Mouse (Mus musculus) forebrain, embryonic 14.5 days (tissue): Measurements from ENCODE around the gene Dop1b. TPM values are rescaled to one million over a fixed set of nuclear protein-coding genes. Genes with fewer than 3 reads are reported as not detected.

ENCODE experiments used
- ATAC-seq: fragments of 200-750 bp; cut with Nextera tagmentation; 2 replicates; pipeline ENCODE4 v1.8.0; 2017; ENCODE audit warnings: mild to moderate bottlenecking, moderate library complexity
- DNase-seq: peaks from one replicate; pipeline ENCODE4 v3.0.0-alpha.2; 2015; ENCODE audit warnings: low spot score
- H3K27ac ChIP-seq: fragments of 300-500 bp; sonication (generic); 2 replicates; pipeline ENCODE4 v1.5.1; 2014; ENCODE audit warnings: low read depth, mild to moderate bottlenecking, control low read depth, low read length, moderate library complexity
- H3K27me3 ChIP-seq: fragments of 300-500 bp; sonication (generic); replicated peaks from 2 replicates; pipeline ENCODE4 v1.6.1; 2014; ENCODE audit warnings: low read length, control low read depth, mixed read lengths; ENCODE audit not compliant: control insufficient read depth, insufficient read depth
- H3K36me3 ChIP-seq: fragments of 300-500 bp; sonication (generic); 2 replicates; pipeline ENCODE4 v1.6.1; 2014; ENCODE audit warnings: low read length, control low read depth; ENCODE audit not compliant: control insufficient read depth, insufficient read depth
- H3K4me1 ChIP-seq: fragments of 300-500 bp; sonication (generic); 2 replicates; pipeline ENCODE4 v1.6.1; 2014; ENCODE audit warnings: antibody characterized with exemption, low read length, control low read depth; ENCODE audit not compliant: control insufficient read depth, insufficient read depth
- H3K4me2 ChIP-seq: fragments of 300-500 bp; sonication (generic); 2 replicates; pipeline ENCODE4 v1.6.1; 2014; ENCODE audit warnings: mild to moderate bottlenecking, control low read depth, low read length
- H3K4me3 ChIP-seq: fragments of 300-500 bp; sonication (generic); 2 replicates; pipeline ENCODE4 v1.5.1; 2014; ENCODE audit warnings: low read depth, low read length, control low read depth
- H3K9ac ChIP-seq: fragments of 300-500 bp; sonication (generic); 2 replicates; pipeline ENCODE4 v1.6.1; 2014; ENCODE audit warnings: mild to moderate bottlenecking, low read length, control low read depth, moderate library complexity
- H3K9me3 ChIP-seq: fragments of 300-500 bp; sonication (generic); replicated peaks from 2 replicates; pipeline ENCODE4 v1.6.1; 2016; ENCODE audit warnings: low read length, control low read depth, mixed read lengths; ENCODE audit not compliant: control insufficient read depth
- WGBS: fragments of 180-500 bp; shearing (Covaris S2); extraction: QIAGEN DNeasy Blood & Tissue Kit; methylation state at CpG from one replicate; pipeline ENCODE4 v1.1.7; 2014; 5-methylcytosine and 5-hydroxymethylcytosine counted together
- polyA plus RNA-seq: library from polyadenylated mRNA; unstranded; fragments of >200 nt; fragmentation: Nextera tagmentation; extraction: Ambion mirVana; gene quantifications from 2 replicates; pipeline ENCODE4 v1.2.1, GENCODE M21; 2014

The Dop1b gene
- polyA plus RNA-seq, 1 experiment from 2014 or later, result 19.6 TPM

DNA sequence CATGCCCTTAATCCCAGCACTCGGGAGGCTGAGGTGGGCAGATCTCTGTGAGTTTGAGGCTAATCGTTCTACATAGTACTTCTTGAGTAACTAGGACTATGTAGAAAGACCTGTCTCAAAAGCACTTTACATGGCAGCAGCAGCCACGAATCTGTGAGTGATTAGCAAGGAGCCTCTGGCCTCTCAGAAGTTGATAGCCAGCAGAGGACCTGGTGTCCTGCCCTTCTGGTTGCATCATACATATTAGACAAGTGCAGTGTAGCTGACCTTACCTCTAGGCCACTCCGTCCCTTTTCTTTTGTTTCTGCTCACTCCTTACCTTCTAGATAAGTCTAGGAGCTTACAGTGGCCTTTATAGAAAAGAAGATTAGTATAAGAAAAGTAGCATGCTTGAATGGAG lies 148.3 kb downstream of the Dop1b start:
- 91% methylated on average over 4 of the region's 4 CpGs for WGBS
- peaks cover 77% of the 10 kb centered on the region for H3K36me3 ChIP-seq

More for the DNA sequence above, 148.3 kb downstream of the Dop1b start:
- Histone ChIP-seq H3K4me3 (no peak overlapping the region), H3K4me1 (no peaks in the 10 kb centered on the region), H3K9me3 (no peaks in the 10 kb centered on the region), H3K27ac (no peak overlapping the region), H3K9ac (no peak overlapping the region), H3K27me3 (no peaks in the 10 kb centered on the region), H3K4me2 (no peak overlapping the region)
- no peak for ATAC-seq
- no peak for DNase-seq

Other genes with a start within 250 kb of the Dop1b start
- gene Setd4, start 107.8 kb upstream of the Dop1b start, polyA plus RNA-seq, result 14.9 and 17.0 TPM in 2 replicates
- gene Cbr1, start 106.1 kb upstream of the Dop1b start, polyA plus RNA-seq, result 143 and 145 TPM in 2 replicates
- gene Gm5678, start 83.8 kb upstream of the Dop1b start, polyA plus RNA-seq, result not detected in 2 replicates
- gene Cbr3, start 28.7 kb upstream of the Dop1b start, polyA plus RNA-seq, result 0.62 and 0.63 TPM in 2 replicates
- 32.1 and 36.1 TPM in 2 replicates for gene Morc3, start 120.2 kb downstream of the Dop1b start, polyA plus RNA-seq
- gene Chaf1b, start 172.0 kb downstream of the Dop1b start, polyA plus RNA-seq, result 44.0 and 56.4 TPM in 2 replicates